Mouse (Mus musculus) midbrain, embryonic 13.5 days (tissue): Measurements from ENCODE around the gene Cpeb2. TPM values are rescaled to one million over a fixed set of nuclear protein-coding genes. Genes with fewer than 3 reads are reported as not detected.
A peak's percentile ranks its signal among the peaks of the same experiment; 100 is the strongest.

ENCODE experiments used
- ATAC-seq: fragments of 200-750 bp; cut with Nextera tagmentation; 2 replicates; pipeline ENCODE4 v1.8.0; 2017; ENCODE audit warnings: mild to moderate bottlenecking, moderate TSS enrichment, moderate library complexity
- H3K27ac ChIP-seq: fragments of 300-500 bp; sonication (generic); 2 replicates; pipeline ENCODE4 v1.5.1; 2015; ENCODE audit warnings: inconsistent platforms, mild to moderate bottlenecking, moderate library complexity
- H3K27me3 ChIP-seq: fragments of 300-500 bp; sonication (generic); 2 replicates; pipeline ENCODE4 v1.6.1; 2015; ENCODE audit warnings: mild to moderate bottlenecking, inconsistent platforms
- H3K36me3 ChIP-seq: fragments of 300-500 bp; sonication (generic); 2 replicates; pipeline ENCODE4 v1.6.1; 2015; ENCODE audit warnings: mild to moderate bottlenecking, inconsistent platforms
- H3K4me1 ChIP-seq: fragments of 300-500 bp; sonication (generic); replicated peaks from 2 replicates; pipeline ENCODE4 v1.6.1; 2015; ENCODE audit warnings: inconsistent platforms
- H3K4me2 ChIP-seq: fragments of 300-500 bp; sonication (generic); replicated peaks from 2 replicates; pipeline ENCODE4 v1.6.1; 2015; ENCODE audit warnings: moderate library complexity, mild to moderate bottlenecking, inconsistent platforms
- H3K4me3 ChIP-seq: fragments of 300-500 bp; sonication (generic); replicated peaks from 2 replicates; pipeline ENCODE4 v1.5.1; 2015; ENCODE audit warnings: mild to moderate bottlenecking, inconsistent platforms
- H3K9ac ChIP-seq: fragments of 300-500 bp; sonication (generic); replicated peaks from 2 replicates; pipeline ENCODE4 v1.6.1; 2015; ENCODE audit warnings: mild to moderate bottlenecking, inconsistent platforms
- H3K9me3 ChIP-seq: fragments of 300-500 bp; sonication (generic); 2 replicates; pipeline ENCODE4 v1.6.1; 2016; ENCODE audit warnings: mild to moderate bottlenecking, inconsistent platforms
- WGBS: fragments of 180-500 bp; shearing (Covaris S2); methylation state at CpG from one replicate; pipeline ENCODE4 v1.1.7; 2015; 5-methylcytosine and 5-hydroxymethylcytosine counted together
- polyA plus RNA-seq: library from polyadenylated mRNA; unstranded; fragments of >200 nt; fragmentation: Nextera tagmentation; extraction: Ambion mirVana; gene quantifications from 2 replicates; pipeline ENCODE4 v1.2.1, GENCODE M21; 2015

The Cpeb2 gene
- polyA plus RNA-seq, 1 experiment from 2014 or later: 12.1 TPM

DNA sequence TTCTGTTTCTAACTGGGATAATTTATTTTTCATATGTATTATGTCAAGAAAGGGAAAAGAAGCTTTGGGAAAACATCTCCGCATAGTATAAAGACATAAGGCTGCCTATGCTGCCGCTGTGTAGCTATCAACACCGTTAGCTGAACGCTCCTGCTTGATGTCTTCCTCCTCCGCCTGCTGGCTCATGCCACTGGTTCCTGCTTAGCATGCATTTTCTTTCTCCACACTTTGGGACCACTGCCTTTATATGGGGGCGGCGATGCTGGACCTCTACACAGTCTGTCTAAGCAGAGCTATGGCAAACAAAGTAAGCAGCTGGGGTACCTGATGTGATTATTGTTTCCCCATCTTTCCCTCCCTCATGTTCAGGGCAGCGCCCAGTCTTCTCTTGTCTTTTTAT, 13.3 kb downstream of the Cpeb2 start:
- Histone ChIP-seq H3K9ac (no peak overlapping the region), H3K4me3 (no peak overlapping the region), H3K4me1 (0 out of 2 replicates have a peak, but pooled peaks cover 3% of the 10 kb centered on the region), H3K27me3 (no peaks in the 10 kb centered on the region), H3K36me3 (peaks cover 14% of the 10 kb centered on the region), H3K4me2 (no peak overlapping the region), H3K27ac (no peak overlapping the region), H3K9me3 (no peaks in the 10 kb centered on the region)
- 88% methylated on average over 8 of the region's 8 CpGs for WGBS
- no peak for ATAC-seq

DNA sequence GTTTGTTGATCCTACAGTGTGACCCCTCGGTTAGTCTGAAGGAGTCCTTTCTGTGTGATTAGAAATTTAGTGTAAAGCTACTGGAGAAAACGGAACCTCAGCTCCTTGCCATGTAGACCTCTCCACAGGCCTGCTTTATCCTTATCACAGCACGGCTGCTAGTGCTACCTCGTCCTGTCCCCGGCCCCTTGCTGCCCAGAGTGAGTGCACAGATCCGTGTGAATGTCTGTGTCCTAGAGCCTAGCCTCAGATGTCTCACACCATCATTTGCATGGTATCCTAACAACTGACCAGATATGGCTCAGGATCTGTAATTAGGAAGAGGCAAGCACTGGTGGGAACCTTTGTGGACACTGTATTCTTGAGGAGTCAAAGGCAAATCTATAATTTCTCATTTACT, 14.0 kb downstream of the Cpeb2 start:
- no peak overlapping the region for H3K27ac ChIP-seq
- ATAC-seq: no peak
- WGBS: 80% methylated on average over 6 of the region's 6 CpGs
- H3K36me3 ChIP-seq: peaks cover 17% of the 10 kb centered on the region
- no peak overlapping the region for H3K4me3 ChIP-seq
- H3K9me3 ChIP-seq: no peaks in the 10 kb centered on the region
- H3K27me3 ChIP-seq: no peaks in the 10 kb centered on the region
- H3K4me1 ChIP-seq: 0 out of 2 replicates have a peak, but pooled peaks cover 3% of the 10 kb centered on the region
- no peak overlapping the region for H3K4me2 ChIP-seq
- H3K9ac ChIP-seq: no peak overlapping the region

DNA sequence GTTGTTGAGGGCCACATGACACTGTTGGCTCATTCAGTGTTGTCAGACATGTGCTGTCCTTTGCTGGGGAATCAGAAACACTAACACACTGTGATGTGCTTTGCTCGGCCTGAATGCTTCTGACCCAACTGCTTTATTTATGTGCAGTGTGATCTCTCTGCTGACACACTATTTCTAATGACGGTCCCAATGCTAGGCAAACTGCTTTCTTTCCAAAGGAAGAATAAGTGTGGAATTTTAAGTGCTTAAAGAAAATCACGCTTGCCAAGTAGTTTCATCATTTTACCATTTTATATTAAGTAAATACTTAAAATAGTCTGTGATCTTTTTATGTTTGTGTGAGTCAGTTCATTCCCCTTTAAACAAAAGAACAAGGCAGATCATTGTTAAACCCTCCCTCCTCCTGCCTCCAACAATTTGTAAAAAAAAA, 15.0 kb downstream of the Cpeb2 start:
- Histone ChIP-seq H3K4me3 (no peak overlapping the region), H3K9ac (no peak overlapping the region), H3K4me2 (no peak overlapping the region), H3K9me3 (no peaks in the 10 kb centered on the region), H3K27me3 (no peaks in the 10 kb centered on the region), H3K4me1 (0 out of 2 replicates have a peak, but pooled peaks cover 3% of the 10 kb centered on the region), H3K36me3 (peaks cover 23% of the 10 kb centered on the region), H3K27ac (no peak overlapping the region)
- WGBS: 51% methylated on average over 3 of the region's 3 CpGs
- no peak for ATAC-seq

DNA sequence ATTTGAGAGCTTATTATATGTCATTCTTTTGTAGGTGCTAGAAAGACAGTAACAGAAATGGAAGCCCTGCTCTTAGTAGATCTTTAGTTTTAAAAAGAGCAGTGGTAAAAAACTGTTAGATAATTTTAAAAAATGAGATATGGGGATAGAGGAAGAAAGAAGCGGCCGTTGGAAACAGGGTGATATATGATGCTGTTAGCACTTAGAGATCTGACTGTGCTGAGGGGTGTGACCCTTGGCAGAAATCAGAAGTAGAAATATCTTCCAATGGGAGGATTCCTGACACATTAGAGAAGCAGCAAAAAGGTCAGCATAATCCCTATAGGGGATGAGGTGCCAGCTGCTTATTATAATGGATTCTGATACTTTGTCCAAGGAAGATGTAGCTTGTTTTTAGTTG, 24.5 kb downstream of the Cpeb2 start:
- no peaks in the 10 kb centered on the region for H3K4me1 ChIP-seq
- no peaks in the 10 kb centered on the region for H3K9me3 ChIP-seq
- H3K27ac ChIP-seq: no peak overlapping the region
- no peaks in the 10 kb centered on the region for H3K27me3 ChIP-seq
- H3K36me3 ChIP-seq: peaks cover 9% of the 10 kb centered on the region
- no peak for ATAC-seq
- no peak overlapping the region for H3K9ac ChIP-seq
- no peak overlapping the region for H3K4me3 ChIP-seq
- no peak overlapping the region for H3K4me2 ChIP-seq
- 92% methylated on average over 2 of the region's 2 CpGs for WGBS

DNA sequence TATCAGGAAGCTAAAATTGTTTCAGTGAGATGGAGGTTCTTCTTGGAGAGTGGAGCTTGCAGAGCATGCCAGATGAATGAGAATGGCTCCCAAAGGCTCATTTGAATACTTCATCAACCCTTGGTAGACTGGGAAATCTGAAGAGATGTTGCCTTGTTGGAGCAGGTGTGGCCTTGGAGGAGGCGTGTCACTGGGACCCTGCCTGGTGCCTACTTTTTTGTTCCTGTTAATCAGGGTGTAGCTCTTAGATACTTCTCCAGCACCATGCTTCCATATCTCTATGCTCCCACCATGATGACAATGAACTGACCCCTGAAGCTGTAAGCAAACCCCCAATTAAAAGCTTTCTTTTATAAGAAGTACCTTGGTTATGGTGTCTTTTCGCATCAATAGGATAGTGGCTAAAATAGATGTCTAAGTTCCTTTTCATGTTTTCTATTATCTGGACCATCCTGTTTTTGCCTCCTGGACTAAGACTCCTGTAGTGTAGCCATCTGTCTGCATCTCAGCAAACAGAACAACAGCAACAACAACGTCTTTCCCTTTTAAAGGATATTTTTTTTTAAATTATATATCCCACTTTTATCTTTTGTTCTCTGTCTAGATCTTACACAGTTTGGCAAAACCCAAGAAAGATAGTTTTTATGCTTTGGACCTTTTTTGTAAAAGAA, 25.6 kb downstream of the Cpeb2 start:
- no peak for ATAC-seq
- H3K9ac ChIP-seq: no peak overlapping the region
- 93% methylated on average over 3 of the region's 3 CpGs for WGBS
- no peak overlapping the region for H3K4me2 ChIP-seq
- H3K27me3 ChIP-seq: no peaks in the 10 kb centered on the region
- H3K4me1 ChIP-seq: no peaks in the 10 kb centered on the region
- H3K4me3 ChIP-seq: no peak overlapping the region
- peaks cover 4% of the 10 kb centered on the region; the same call in 1 of the 2 replicates for H3K36me3 ChIP-seq
- H3K9me3 ChIP-seq: no peaks in the 10 kb centered on the region
- no peak overlapping the region for H3K27ac ChIP-seq

DNA sequence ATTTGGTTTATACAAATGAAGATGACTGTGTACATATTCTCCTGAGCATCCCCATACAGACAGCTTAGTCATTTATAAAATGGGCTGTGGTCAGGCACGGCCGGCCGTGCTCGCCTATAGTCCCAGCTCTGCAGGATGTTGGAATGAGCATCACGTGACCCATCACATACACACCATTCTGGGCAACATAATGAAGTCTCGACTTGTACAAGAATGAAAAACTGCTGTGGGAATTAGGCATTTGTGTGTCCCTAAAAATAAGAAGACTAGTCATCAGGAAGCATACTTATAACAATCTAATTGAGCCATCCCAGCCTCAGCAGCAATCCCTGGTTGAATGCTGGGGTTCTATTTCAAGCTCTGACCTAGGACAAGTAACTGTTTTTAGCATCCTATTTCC, 28.8 kb downstream of the Cpeb2 start:
- 56% methylated on average over 6 of the region's 6 CpGs for WGBS
- Histone ChIP-seq H3K27ac (no peak overlapping the region), H3K9me3 (no peaks in the 10 kb centered on the region), H3K36me3 (peaks cover 8% of the 10 kb centered on the region; the same call in 1 of the 2 replicates), H3K4me1 (no peaks in the 10 kb centered on the region), H3K4me2 (no peak overlapping the region), H3K27me3 (no peaks in the 10 kb centered on the region), H3K9ac (no peak overlapping the region), H3K4me3 (no peak overlapping the region)
- ATAC-seq: no peak

DNA sequence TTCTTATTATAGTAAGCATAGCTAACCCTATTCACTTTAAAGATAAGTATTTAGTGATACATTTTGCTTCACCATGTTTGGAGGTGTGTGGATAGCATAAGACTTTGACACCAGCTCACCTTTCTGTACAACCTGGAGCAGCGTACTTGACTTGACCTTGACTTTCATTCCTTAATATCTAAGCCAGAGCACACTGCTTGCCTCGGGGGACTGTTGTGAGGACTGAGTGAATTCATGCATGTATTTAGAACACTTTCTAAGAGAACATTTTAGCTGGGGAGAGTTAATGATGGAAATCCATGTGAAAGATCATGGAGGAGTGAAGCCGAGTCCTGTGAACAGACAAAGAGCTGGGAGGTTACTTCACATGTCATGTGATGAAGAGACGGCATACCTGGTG, 31.0 kb downstream of the Cpeb2 start:
- H3K4me1 ChIP-seq: no peaks in the 10 kb centered on the region
- H3K27me3 ChIP-seq: no peaks in the 10 kb centered on the region
- no peak overlapping the region for H3K27ac ChIP-seq
- 87% methylated on average over 4 of the region's 4 CpGs for WGBS
- H3K4me3 ChIP-seq: no peak overlapping the region
- ATAC-seq: no peak
- H3K9me3 ChIP-seq: no peaks in the 10 kb centered on the region
- no peak overlapping the region for H3K9ac ChIP-seq
- H3K4me2 ChIP-seq: no peak overlapping the region
- H3K36me3 ChIP-seq: peaks cover 8% of the 10 kb centered on the region; the same call in 1 of the 2 replicates

DNA sequence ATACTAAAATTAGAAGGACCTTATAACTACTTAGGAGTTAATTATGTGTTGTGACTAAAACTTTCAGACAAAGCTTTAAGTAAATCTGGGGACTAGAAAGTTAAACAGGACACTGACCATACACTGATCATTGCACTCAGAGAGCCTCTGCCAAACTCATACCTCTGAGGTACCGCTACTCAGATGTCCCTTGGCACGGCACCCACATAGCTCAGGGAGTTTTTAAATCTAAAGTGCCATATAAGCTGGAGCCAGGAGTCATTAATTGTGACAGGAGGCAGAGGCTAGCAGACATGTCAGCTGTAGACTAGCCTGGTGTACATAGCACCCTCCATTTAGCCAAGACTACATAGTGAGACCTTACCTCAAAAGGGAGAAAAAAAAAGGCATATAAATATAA, 31.7 kb downstream of the Cpeb2 start:
- Histone ChIP-seq H3K4me3 (no peak overlapping the region), H3K4me1 (no peaks in the 10 kb centered on the region), H3K4me2 (no peak overlapping the region), H3K36me3 (peaks cover 11% of the 10 kb centered on the region; the same call in 1 of the 2 replicates), H3K27ac (no peak overlapping the region), H3K27me3 (no peaks in the 10 kb centered on the region), H3K9ac (no peak overlapping the region), H3K9me3 (no peaks in the 10 kb centered on the region)
- 90% methylated on average over 2 of the region's 2 CpGs for WGBS
- no peak for ATAC-seq

DNA sequence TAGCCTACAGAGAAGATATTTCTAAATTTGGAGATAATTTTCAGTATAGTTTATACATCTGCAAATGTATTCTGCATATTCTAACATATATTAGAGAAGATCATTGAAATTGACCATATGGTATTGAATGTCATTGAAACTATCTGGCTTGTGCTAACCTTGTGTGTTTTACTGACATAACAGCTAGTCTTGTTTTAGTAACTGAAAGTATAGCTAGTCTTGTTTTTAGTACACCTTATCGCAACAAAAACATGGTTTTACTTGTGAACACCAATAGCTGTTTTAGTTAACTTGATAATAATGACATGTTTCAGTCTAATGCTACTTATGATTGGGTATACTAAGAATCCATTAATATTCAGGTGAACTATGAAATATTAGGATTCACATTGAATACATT, 45.0 kb downstream of the Cpeb2 start:
- H3K9me3 ChIP-seq: no peaks in the 10 kb centered on the region
- no peak overlapping the region for H3K27ac ChIP-seq
- H3K36me3 ChIP-seq: peaks cover 10% of the 10 kb centered on the region; the same call in 1 of the 2 replicates

DNA sequence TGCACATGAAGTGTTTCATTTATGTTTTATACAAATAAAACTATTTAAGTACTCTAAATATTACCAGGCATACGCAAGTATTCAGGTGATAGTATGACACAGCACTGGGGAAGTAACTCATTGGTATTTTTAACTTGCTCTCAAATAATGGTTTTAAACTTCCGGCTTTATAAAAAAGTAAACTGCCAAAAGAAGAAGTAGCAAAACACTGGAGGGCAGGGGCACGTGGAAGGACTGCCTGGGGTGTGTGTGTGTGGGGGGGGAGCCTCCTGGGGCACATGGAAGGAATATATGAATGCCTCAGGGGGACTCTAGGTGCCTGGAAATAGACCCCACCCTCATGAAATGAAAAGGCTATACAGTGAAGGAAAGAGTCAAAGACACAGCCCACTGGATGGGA, 46.8 kb downstream of the Cpeb2 start:
- Histone ChIP-seq H3K27ac (no peak overlapping the region), H3K4me3 (no peak overlapping the region), H3K27me3 (no peaks in the 10 kb centered on the region), H3K9ac (no peak overlapping the region), H3K36me3 (peaks cover 24% of the 10 kb centered on the region), H3K9me3 (no peaks in the 10 kb centered on the region), H3K4me1 (no peaks in the 10 kb centered on the region), H3K4me2 (no peak overlapping the region)
- WGBS: 86% methylated on average over 3 of the region's 3 CpGs
- no peak for ATAC-seq

More for the DNA sequence above, 45.0 kb downstream of the Cpeb2 start:
- 97% methylated on average over 1 of the region's 1 CpGs for WGBS
- H3K27me3 ChIP-seq: no peaks in the 10 kb centered on the region
- no peak overlapping the region for H3K9ac ChIP-seq
- no peak for ATAC-seq
- no peaks in the 10 kb centered on the region for H3K4me1 ChIP-seq
- no peak overlapping the region for H3K4me3 ChIP-seq
- no peak overlapping the region for H3K4me2 ChIP-seq

DNA sequence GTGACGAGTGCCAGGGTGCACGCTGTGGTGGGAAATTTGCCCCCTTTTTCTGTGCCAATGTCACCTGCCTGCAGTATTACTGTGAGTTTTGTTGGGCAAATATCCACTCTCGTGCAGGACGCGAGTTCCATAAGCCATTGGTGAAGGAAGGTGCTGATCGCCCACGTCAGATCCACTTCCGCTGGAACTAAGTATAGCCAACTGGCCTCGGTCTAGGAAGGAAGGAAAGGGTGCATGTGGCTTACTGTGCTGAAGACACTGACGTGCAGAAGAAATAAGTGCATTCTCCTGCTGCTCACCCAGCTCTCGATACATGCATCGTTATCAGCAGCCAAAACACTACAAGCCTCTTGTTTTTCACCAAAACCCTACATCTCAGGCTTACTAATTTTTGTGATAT, 52.8 kb downstream of the Cpeb2 start:
- H3K4me1 ChIP-seq: no peaks in the 10 kb centered on the region
- no peak overlapping the region for H3K4me3 ChIP-seq
- H3K27ac ChIP-seq: no peak overlapping the region
- WGBS: 93% methylated on average over 12 of the region's 12 CpGs
- no peak overlapping the region for H3K9ac ChIP-seq
- no peaks in the 10 kb centered on the region for H3K27me3 ChIP-seq
- H3K4me2 ChIP-seq: no peak overlapping the region
- H3K36me3 ChIP-seq: peaks cover 41% of the 10 kb centered on the region
- no peaks in the 10 kb centered on the region for H3K9me3 ChIP-seq
- no peak for ATAC-seq

DNA sequence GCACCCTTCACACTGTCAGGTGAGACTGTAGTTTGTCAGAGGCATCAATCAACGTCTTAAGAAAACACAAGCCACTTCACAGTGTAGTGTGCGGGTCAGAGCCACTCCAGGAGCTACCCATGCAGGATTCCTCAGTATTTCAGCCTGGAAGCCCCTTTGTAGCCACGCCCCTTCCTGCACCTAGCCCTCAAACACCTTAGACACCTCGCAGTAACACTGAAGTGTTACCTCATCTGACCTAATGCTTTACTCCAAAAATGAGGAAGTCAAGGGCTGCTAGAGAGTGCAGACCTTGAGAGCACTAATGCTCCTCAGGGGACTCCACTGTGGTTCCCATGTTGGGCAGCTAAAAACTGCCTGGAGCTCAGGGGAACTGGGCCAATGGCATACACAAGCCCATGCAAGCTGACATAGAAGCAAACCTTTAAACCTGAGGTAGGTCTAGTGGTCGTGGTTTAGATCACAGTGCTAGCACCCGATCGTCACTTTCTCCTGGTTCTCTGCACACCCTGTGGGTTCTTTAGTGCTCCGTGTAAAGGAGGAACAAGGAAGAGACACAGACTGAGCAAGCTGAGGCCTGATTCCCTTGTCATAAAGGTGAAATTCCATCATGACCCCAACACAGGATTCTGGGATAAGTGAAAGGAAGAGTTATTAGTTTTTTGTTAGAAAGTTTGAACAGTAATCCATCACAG, 56.9 kb downstream of the Cpeb2 start:
- Histone ChIP-seq H3K4me1 (no peaks in the 10 kb centered on the region), H3K27me3 (no peaks in the 10 kb centered on the region), H3K27ac (no peak overlapping the region), H3K9ac (no peak overlapping the region), H3K4me2 (no peak overlapping the region), H3K36me3 (peaks cover 26% of the 10 kb centered on the region), H3K4me3 (no peak overlapping the region), H3K9me3 (no peaks in the 10 kb centered on the region)
- 91% methylated on average over 8 of the region's 8 CpGs for WGBS
- peak; percentile 58 for ATAC-seq
